Mouse (Mus musculus) small intestine, adult 2 months (tissue): Measurements from ENCODE around the gene Rgcc.

Experiments
- CTCF ChIP-seq: fragments of 200-500 bp; IDR thresholded peaks from 2 replicates; pipeline ENCODE4 v1.5.1; 2012; ENCODE audit warnings: low read depth, mild to moderate bottlenecking, control low read depth, inconsistent platforms, low read length, moderate library complexity, mixed read lengths; ENCODE audit not compliant: insufficient replicate concordance, insufficient read length; ENCODE audit errors: extremely low read depth
- POLR2A ChIP-seq: fragments of 200-500 bp; IDR thresholded peaks from 2 replicates; pipeline ENCODE4 v1.6.1; 2012; ENCODE audit warnings: low read depth, mild to moderate bottlenecking, control low read depth, inconsistent platforms, low read length, moderate library complexity

- TF ChIP-seq CTCF (no peak), POLR2A (no peak)
Measured at GRCm38 (mm10) chr14:79296836-79297235, 4.6 kb downstream of the Rgcc start.
